Mouse (Mus musculus) right cerebral cortex, postnatal 10 days (tissue): ENCODE results near the gene Twist1.

Experiments used
- DNase-seq, 2 experiments: peaks; one replicate each; pipeline ENCODE4 v3.0.0; 2021; ENCODE audit warnings: low spot score in 2 of 2

The Twist1 gene

DNA sequence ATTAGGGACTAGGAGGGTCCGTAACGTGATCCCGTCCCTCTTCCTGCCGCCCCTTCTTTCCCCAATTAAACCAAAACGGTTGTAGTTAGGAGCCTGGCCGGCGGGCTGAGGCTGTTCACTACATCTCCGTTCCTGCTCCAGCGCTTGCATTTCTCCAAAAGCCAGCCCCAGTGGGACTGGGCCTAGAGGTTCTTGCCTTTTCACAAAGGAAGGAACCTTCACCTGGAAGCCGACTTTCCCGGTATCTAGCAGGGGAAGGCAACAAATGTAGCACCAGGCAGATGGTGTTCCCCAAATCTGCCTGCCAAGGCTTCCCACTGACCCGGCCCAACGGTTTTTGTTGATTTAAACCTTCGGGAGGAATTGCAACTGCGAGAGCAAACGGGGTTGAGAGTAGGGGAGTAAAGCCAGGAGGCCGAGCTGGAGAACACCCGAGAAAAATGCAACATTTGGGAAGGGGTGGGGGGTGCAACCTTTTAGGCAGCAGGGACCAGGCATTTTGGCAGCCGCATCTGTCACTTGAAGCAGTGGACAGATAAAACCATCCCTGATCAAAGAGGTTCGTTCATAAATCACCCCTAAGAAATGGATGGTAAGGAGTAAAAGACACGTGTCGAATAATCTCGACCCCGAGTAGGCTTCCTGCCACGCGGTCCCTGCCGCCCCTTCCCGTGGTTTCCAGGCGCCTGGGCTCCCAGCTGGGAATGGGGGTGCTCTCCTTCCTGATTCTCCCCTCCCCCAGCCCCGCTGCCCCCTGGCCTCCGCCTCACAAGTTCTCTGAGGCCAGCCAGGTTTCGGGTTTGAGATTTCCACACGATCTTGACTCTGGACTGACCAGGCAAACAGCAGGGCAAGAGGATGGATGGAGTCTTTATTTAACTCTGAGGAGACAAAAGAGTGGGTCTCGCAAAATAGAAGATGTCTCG, 9.3 kb downstream of the Twist1 start:
- no peak for DNase-seq

DNA sequence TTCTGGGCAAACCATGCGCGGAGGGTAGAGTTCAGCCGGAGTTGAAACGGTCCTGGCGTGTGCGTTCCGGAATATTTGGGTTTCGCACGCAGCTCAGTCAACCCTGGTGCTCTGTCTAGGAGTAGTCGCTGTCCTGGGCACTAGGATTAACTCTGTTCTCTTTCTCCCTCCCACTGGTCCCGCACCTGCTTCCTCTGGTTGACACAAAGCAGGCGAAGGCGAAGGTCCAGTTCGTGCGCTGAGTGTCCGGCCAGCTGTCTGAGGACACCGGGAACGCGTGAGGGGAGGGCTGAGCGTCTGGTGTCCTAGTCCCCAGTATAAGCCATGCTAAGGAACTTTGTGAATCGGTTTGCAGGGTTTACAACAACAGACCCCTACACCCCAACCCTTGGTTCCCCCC, 10.0 kb downstream of the Twist1 start:
- no peak for DNase-seq

DNA sequence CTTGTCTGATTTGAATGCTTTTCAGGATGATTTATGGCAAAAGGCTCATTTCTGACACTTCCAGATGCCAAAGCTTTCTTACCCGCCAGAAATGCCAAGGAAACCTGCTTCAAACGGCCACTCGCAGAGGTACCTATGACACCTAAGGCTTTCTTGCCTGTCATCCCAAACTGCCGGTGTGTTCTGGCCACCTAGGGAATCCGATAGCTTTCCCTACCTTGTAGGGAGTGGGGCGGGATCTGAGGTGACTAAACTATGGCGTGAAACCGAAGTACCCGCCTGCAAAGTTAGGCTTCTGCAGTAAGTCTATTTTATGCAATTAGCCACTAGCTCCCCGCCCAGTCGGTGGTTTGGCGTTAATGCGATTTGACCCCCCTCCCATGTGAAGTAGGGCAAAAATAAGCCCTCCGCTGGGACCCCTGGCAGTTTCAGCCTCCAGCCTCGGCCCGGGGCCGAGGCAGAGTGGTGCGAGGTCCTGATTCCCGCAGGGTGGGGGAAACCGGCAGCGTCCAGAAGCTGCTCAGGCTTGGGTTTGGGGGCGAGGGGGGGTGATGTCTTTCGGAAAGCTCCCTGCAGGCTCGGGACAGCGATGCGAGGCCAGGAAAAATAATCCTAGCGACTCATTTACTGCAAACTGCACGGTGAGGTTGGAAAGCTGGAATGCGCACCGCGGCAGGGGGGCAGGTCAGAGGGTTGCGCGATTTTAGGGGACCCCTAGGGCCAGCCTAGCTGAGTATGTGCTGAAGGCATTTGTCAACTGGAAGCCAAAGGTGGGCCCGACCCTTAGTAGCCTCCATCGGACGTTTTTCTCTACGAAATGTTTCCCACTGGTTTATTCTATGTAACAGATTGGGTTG, 10.8 kb downstream of the Twist1 start:
- no peak for DNase-seq

DNA sequence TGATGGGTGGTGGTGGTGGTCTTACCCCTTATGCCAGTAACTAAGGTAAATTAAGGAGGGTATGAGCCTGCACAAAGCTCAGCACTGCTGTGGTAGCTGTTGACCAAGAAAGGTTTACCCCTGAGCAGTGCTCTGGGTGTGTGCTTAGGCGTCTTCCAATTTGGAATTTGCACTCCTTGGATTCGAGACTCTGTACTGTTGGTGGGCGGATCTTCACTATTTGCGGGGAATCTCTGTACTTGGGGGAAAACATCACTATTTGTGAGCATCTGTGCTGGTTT, 11.4 kb downstream of the Twist1 start:
- DNase-seq, result no peak

DNA sequence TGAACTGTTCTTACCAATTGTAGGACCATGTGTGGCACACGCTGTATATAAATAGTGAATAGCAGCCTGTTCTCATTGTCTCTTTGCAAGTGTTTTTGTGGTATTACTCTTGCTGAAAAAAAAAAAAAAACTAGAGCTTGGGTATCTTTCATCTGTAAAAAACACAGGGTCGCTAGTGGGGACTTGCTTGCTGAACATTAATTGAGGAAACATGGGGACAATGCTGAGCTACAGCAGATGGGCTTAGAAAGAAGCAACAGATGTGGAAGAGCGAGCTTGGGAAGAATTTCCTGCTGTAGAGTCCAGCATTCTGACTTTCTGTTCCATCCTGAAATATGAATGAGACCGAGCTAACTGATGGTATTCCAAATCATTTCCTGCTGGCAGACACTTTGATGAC, 22.7 kb downstream of the Twist1 start:
- DNase-seq, result no peak

DNA sequence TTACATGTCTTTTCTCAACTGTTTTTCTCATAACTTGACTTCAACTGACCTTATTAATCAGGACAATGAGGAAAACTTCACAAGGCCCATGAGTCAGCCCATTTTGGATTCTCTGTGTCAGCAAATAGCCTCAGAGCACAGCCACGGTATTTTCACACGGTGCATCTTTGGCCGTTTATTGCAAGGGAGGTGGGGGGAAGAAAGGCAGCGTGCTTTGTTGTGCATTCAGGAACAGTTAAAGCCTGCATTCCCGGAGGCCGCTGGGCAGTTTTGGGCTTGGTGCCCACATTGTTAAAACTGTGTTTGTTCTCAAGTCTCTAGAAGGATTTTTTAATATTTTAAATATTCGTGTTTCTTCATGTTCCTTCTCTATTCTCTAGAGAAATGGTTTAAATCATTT, 24.0 kb downstream of the Twist1 start:
- no peak for DNase-seq

DNA sequence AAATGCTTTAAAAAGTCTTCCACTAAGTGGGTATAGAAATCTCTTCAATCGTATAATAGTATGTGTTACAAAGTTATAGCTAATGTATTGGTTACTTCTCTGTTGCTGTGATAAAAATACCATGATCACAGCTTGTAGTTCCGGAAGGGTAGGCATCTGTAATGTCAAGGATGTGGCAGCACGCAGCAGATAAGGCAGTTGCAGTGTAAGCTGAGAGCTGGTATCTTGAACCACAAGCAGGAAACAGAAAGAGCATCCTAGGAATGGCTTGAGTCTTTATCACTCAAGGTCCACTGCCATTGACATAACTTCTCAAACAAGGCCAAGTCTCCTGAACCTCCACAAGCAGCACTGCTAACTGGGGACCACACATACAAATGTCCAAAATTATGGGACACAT, 35.7 kb downstream of the Twist1 start:
- no peak for DNase-seq
